Mouse (Mus musculus) cerebellum, postnatal 36 days (tissue): ENCODE data around the gene Synm.

Source experiments
- DNase-seq, 2 experiments: peaks; one replicate each; pipeline ENCODE4 v3.0.0; 2021 to 2022; ENCODE audit warnings: mixed read lengths in 2 of 2

Gene Synm

GRCm38 (mm10) chr7:67695906-67696305, 63.6 kb downstream of the Synm start:
- DNase-seq = no peak

DNA sequence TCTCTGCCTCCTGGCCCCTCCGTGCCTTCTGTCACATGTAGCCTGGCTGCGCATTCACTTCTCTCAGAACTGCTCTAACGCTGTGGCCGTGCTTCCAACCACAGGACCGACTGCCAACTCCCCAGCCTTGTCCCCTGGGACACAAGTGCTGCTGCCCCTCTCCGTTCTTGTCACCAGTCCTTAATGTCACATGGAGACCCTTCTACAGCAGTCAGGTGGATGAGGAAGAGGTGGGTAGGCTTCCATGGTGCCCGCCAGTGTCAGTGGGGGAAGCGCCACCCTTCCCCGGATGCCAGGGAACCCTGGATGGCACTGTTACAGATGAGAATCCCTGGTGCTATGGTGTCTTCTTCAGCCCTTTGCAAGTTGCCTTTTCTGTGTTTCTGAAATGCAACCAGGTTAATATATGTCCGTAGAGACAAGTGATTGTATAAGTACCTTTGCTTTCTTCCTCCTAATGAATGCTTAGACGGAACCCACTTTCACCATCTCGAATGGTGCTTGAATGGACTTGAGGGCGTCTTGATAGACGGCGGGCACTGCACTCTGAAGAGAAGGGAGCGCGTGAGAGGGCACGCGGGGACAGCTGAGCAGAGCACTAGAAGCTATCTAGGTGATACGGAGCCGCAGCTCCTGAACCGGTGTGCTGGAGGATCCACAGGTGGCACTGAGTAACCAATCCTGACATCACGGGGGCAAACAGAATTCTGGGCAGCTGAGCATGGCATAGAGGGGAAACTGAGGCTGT, 66.6 kb downstream of the Synm start:
- DNase-seq = no peak

DNA sequence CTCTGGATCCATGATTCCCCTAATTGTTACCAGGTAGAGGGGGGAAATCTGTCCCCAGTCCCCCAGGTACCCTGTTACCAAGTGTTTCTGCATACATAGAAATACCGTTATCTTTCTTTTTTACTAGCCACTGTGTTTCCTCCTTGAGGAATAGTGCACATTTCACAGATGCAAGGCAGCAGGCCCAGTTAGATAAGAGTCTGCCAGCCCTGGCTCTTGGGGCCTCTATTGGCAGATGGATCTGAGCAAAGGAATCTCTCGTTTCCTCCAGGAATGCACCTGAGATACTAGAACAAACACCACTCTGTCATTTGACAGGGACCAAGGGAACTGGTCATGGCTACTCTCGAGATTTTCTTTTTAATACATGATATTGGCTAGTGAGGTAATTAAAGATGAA, 67.4 kb downstream of the Synm start:
- no peak for DNase-seq

DNA sequence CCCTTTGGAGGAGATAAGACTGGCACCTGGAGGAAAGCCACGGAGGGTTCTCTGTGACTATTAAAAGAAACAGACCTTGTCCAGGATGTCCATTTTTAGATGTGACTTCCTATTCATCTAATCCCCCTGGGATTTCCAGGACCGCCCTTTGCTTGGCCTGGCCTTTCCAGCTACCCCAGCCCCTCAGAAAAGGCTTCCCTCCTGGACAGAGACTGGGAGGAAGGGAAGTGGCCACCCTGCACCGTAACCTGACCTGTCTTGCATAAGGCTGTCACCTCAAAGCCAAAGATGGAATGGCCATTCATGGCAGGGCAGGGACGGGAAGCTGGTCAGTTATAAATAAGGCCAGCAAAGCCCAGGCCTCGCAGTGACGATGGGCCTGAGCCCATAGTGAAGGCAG, 68.5 kb downstream of the Synm start:
- no peak for DNase-seq

GRCm38 (mm10) chr7:67689793-67690192, 69.7 kb downstream of the Synm start:
- no peak for DNase-seq

DNA sequence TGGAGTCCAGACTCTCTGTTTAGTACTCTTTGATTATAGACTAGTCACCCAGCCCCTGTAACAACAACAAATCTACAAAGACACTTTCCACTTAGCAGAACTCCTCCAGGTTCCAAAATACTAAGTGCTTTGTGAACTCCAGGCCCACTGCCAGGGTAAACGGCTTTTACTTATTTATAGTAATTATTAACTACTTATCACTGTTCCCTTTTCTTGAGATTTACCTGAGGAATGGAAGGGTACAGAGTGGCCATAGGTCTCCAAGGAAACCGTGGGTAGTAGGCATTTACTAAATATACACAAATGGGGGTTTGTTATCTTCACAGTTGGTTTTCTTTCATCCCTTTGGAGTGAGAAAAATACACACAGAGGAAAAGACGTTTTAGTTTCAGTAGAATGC, 71.3 kb downstream of the Synm start:
- no peak for DNase-seq

DNA sequence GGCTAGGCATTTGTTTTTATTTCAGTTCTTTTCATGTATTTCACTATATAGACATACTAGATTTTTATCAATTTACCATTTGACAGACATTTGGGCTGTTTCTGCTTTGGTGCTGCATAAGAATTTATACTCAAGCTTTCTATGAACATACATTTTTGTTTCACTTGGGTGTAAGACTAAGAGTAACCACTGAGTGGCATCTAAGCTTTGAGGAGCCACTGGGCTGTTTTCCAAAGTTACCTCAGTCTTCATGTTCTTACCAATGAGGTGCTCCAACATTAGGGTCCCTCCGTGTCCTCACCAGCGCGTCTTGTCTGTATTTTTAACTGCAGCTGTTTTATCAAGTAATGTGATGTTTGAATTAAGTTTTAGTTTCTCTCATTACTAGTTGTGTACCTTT, 73.0 kb downstream of the Synm start:
- DNase-seq = no peak

DNA sequence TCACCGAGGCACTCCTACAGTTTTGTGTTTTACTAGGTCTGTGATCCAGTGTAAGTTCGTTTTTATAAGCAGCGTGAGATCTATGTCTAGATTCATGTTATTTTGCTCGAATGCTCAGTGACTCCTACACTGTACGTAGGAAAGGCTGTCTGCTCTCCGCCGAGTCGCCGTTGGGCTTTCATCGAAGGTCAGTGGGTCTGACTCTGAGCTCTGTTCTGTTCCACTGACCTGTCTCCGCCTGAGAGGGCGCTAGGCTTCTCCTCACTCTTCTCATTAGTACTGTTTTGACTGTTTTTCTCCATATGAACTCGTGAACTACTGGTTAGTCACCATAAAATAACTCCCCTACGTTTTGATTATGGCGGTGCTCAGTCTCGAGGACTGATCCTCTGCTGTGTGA, 76.5 kb downstream of the Synm start:
- DNase-seq = no peak

DNA sequence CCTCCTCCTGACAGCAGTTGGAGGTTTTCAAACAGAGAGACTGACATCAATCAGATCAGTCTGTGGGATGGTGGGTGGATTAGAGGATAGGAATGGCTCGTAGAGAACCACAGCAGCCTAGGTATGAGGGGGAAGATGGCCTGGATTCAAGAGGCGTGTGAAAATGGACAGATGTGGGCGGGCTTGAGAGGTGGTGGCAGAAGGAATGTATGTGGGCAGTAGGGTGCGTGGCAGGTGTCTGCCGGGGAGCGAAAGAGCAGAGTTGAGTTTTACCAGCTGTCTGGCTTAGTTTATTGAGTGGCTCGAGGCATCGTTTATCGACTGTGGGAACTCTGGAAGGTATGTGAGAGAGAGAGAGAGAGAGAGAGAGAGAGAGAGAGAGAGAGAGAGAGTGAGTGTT, 78.5 kb downstream of the Synm start:
- DNase-seq = no peak
